ENCODE assay signal across 34 mouse cellular contexts in genomic region chr8:85132335-85132734, GRCm38 (mm10). TPM values are rescaled to one million over a fixed set of nuclear protein-coding genes. Genes with fewer than 3 reads are reported as not detected.
DNase-seq lines count a peak whose midpoint lies in the region; ATAC-seq and TF ChIP-seq lines count a peak whose summit lies in the region.
"Had no signal": no experiment of that assay in that cellular context is flagged by ENCODE, and none has a peak within 500 bp of the region (broad histone marks: within the 10 kb centered on the region; RNA-seq: fewer than 3 reads in every experiment).

No protein-coding gene starts in this region.

- no peak for TF ChIP-seq POLR2A in kidney, adult 2 months (IDR thresholded peaks at IDR 0.05; ENCODE audit: low read depth, low read length)

- H3K27me3 ChIP-seq in kidney, adult 2 months (replicated peaks; ENCODE audit: control insufficient read depth, insufficient read depth, low read length) = no peaks in the 10 kb centered on the region
- no peaks in the 10 kb centered on the region for H3K27me3 ChIP-seq in intestine, embryonic 15.5 days (replicated peaks)
- peaks cover 12% of the 10 kb centered on the region for H3K27me3 ChIP-seq in embryonic facial prominence, embryonic 10.5 days (replicated peaks; ENCODE audit: low read depth, poor library complexity, severe bottlenecking)
- H3K27me3 ChIP-seq: limb, embryonic 15.5 days; lung, embryonic 15.5 days had no signal

- no peak overlapping the region for H3K4me2 ChIP-seq in intestine, embryonic 15.5 days (replicated peaks)
- H3K4me2 ChIP-seq: forebrain, embryonic 13.5 days; hindbrain, embryonic 14.5 days; limb, embryonic 15.5 days; lung, embryonic 15.5 days had no signal

- peak; percentile 80 for ATAC-seq in intestine, embryonic 15.5 days
- ATAC-seq: forebrain, embryonic 13.5 days had no signal

- no peak overlapping the region for H3K4me3 ChIP-seq in kidney, adult 2 months (ENCODE audit: insufficient read depth, low read depth, low read length)
- H3K4me3 ChIP-seq in intestine, embryonic 15.5 days (replicated peaks) = no peak overlapping the region
- no peak overlapping the region for H3K4me3 ChIP-seq in embryonic facial prominence, embryonic 10.5 days
- H3K4me3 ChIP-seq: forebrain, embryonic 13.5 days; gastrocnemius, adult 2 months; limb, embryonic 15.5 days; lung, embryonic 15.5 days had no signal

- H3K9me3 ChIP-seq in intestine, embryonic 15.5 days = no peaks in the 10 kb centered on the region
- H3K9me3 ChIP-seq in embryonic facial prominence, embryonic 10.5 days = no peaks in the 10 kb centered on the region
- H3K9me3 ChIP-seq: forebrain, embryonic 13.5 days; limb, embryonic 15.5 days; lung, embryonic 15.5 days had no signal

- no peaks in the 10 kb centered on the region for H3K4me1 ChIP-seq in kidney, adult 2 months (ENCODE audit: control insufficient read depth, insufficient read depth, low read length)
- H3K4me1 ChIP-seq in intestine, embryonic 15.5 days (replicated peaks) = peaks cover 2% of the 10 kb centered on the region; the same call in 1 of the 2 replicates
- no peaks in the 10 kb centered on the region for H3K4me1 ChIP-seq in embryonic facial prominence, embryonic 10.5 days
- H3K4me1 ChIP-seq: forebrain, embryonic 13.5 days; limb, embryonic 15.5 days; lung, embryonic 15.5 days had no signal

- no peak for TF ChIP-seq CTCF in kidney, adult 2 months (conservative IDR thresholded peaks at IDR 0.05; ENCODE audit: insufficient read depth, insufficient read length, low read depth, low read length)

- H3K36me3 ChIP-seq in kidney, adult 2 months (ENCODE audit: control insufficient read depth, insufficient read depth, low read length) = no peaks in the 10 kb centered on the region
- H3K36me3 ChIP-seq in intestine, embryonic 15.5 days = no peaks in the 10 kb centered on the region
- no peaks in the 10 kb centered on the region for H3K36me3 ChIP-seq in embryonic facial prominence, embryonic 10.5 days (replicated peaks)
- H3K36me3 ChIP-seq: limb, embryonic 15.5 days; lung, embryonic 15.5 days had no signal

- no peak overlapping the region for H3K9ac ChIP-seq in intestine, embryonic 15.5 days
- H3K9ac ChIP-seq: forebrain, embryonic 13.5 days; hindbrain, embryonic 14.5 days; limb, embryonic 15.5 days; lung, embryonic 15.5 days had no signal

- WGBS in kidney, adult 2 months = 87% methylated on average over 1 of the region's 1 CpGs
- 83% methylated on average over 1 of the region's 1 CpGs for WGBS in intestine, embryonic 15.5 days
- 92% methylated on average over 1 of the region's 1 CpGs for WGBS in embryonic facial prominence, embryonic 10.5 days

- peak overlapping the region; percentile 38; the same call in 1 of the 2 replicates for H3K27ac ChIP-seq in kidney, adult 2 months (ENCODE audit: insufficient read depth, low read depth, low read length)
- H3K27ac ChIP-seq in intestine, embryonic 15.5 days = no peak overlapping the region
- H3K27ac ChIP-seq in embryonic facial prominence, embryonic 10.5 days (replicated peaks) = no peak overlapping the region
- H3K27ac ChIP-seq: forebrain, embryonic 13.5 days; gastrocnemius, adult 2 months; hindbrain, embryonic 14.5 days; limb, embryonic 15.5 days; lung, embryonic 15.5 days had no signal

- DNase-seq in kidney, adult 2 months = no peak
- DNase-seq in kidney, adult 9 months = no peak
- peak; percentile 93 for DNase-seq in 3T3-L1 (ENCODE audit: low read depth, low spot score)
- peak; percentile 21 for DNase-seq in adrenal gland, adult 8-10 months
- DNase-seq in embryonic facial prominence, embryonic 10.5 days (ENCODE audit: low spot score) = no peak
- DNase-seq in cerebellum, postnatal 14 days = no peak
- DNase-seq in urinary bladder, adult 2 months (ENCODE audit: low spot score) = no peak
- DNase-seq: cerebellum, adult 18-20 months; cerebellum, postnatal 36 days; embryo, embryonic 11 days; gastrocnemius, adult 2 months; heart, postnatal 4 days; kidney, postnatal 4 days; lung, postnatal 4 days; midbrain, embryonic 14.5 days; right cerebral cortex, postnatal 14 days; thymus, postnatal 14 days had no signal

RNA-seq across cellular contexts. Expression of gene Zfp791, which starts 9.4 kb away (rescaled TPM):
- 0.76 and 0.84 TPM in 2 replicates for polyA plus RNA-seq in kidney, adult 2 months (2012; rRNA removed)
- total RNA-seq in adrenal gland, adult 8-10 months (2022) = 1 to 10 TPM; 1.7 to 2.4 (median 1.9) TPM
- 2.7 TPM in 2 replicates for polyA plus RNA-seq in intestine, embryonic 15.5 days (2015; fragmentation: Nextera tagmentation; extraction: Ambion mirVana)
- polyA plus RNA-seq in embryonic facial prominence, embryonic 10.5 days (2016; fragmentation: Nextera tagmentation; extraction: Ambion mirVana) = 1.6 and 1.9 TPM in 2 replicates
- polyA plus RNA-seq in urinary bladder, adult 2 months (2012; rRNA removed) = 3.9 and 4.3 TPM in 2 replicates
- total RNA-seq: megakaryocyte-erythroid progenitor cell, adult 5-6 weeks had no signal

RNA-seq across cellular contexts. Expression of gene Cks1brt, which starts 19.4 kb away (rescaled TPM):
- polyA plus RNA-seq in kidney, adult 2 months (2012; rRNA removed) = not detected in 2 replicates
- total RNA-seq in adrenal gland, adult 8-10 months (2022) = not detected
- polyA plus RNA-seq in intestine, embryonic 15.5 days (2015; fragmentation: Nextera tagmentation; extraction: Ambion mirVana) = not detected in 2 replicates
- not detected in 2 replicates for polyA plus RNA-seq in embryonic facial prominence, embryonic 10.5 days (2016; fragmentation: Nextera tagmentation; extraction: Ambion mirVana)
- polyA plus RNA-seq in urinary bladder, adult 2 months (2012; rRNA removed) = not detected in 2 replicates
- total RNA-seq: gastrocnemius, adult 2 months; gastrocnemius, postnatal 4 days; heart, postnatal 4 days; left cerebral cortex, postnatal 36 days; megakaryocyte-erythroid progenitor cell, adult 5-6 weeks had no signal
- polyA plus RNA-seq: C2C12; embryonic facial prominence, embryonic 14.5 days; forebrain, embryonic 13.5 days; frontal cortex, adult 2 months; heart, embryonic 16.5 days; hindbrain, embryonic 14.5 days; intestine, embryonic 14.5 days; kidney, embryonic 16.5 days; limb, embryonic 15.5 days; lung, embryonic 15.5 days; midbrain, embryonic 14.5 days; neural tube, embryonic 11.5 days; spleen, adult 2 months; testis, adult 2 months had no signal

RNA-seq across cellular contexts. Expression of gene Man2b1, which starts 49.3 kb away (rescaled TPM):
- polyA plus RNA-seq in kidney, adult 2 months (2012; rRNA removed) = 111 and 116 TPM in 2 replicates
- total RNA-seq in adrenal gland, adult 8-10 months (2022) = 10 to 100 TPM; 53.4 to 60.8 (median 54.3) TPM
- 55.4 and 55.7 TPM in 2 replicates for polyA plus RNA-seq in intestine, embryonic 15.5 days (2015; fragmentation: Nextera tagmentation; extraction: Ambion mirVana)
- 26.1 and 27.2 TPM in 2 replicates for polyA plus RNA-seq in embryonic facial prominence, embryonic 10.5 days (2016; fragmentation: Nextera tagmentation; extraction: Ambion mirVana)
- 72.9 and 74.8 TPM in 2 replicates for polyA plus RNA-seq in urinary bladder, adult 2 months (2012; rRNA removed)

RNA-seq across cellular contexts. Expression of gene Wdr83, which starts 51.2 kb away (rescaled TPM):
- polyA plus RNA-seq in kidney, adult 2 months (2012; rRNA removed) = 33.7 and 37.7 TPM in 2 replicates
- total RNA-seq in adrenal gland, adult 8-10 months (2022) = 10 to 100 TPM; 22.6 to 30.1 (median 29.2) TPM
- polyA plus RNA-seq in intestine, embryonic 15.5 days (2015; fragmentation: Nextera tagmentation; extraction: Ambion mirVana) = 35.7 and 42.9 TPM in 2 replicates
- polyA plus RNA-seq in embryonic facial prominence, embryonic 10.5 days (2016; fragmentation: Nextera tagmentation; extraction: Ambion mirVana) = 64.3 and 65.8 TPM in 2 replicates
- 35.8 and 45.7 TPM in 2 replicates for polyA plus RNA-seq in urinary bladder, adult 2 months (2012; rRNA removed)

RNA-seq across cellular contexts. Expression of gene Wdr83os, which starts 51.8 kb away (rescaled TPM):
- polyA plus RNA-seq in kidney, adult 2 months (2012; rRNA removed) = 141 and 157 TPM in 2 replicates
- total RNA-seq in adrenal gland, adult 8-10 months (2022) = 10 to 100 TPM; 76.0 to 87.7 (median 81.1) TPM
- polyA plus RNA-seq in intestine, embryonic 15.5 days (2015; fragmentation: Nextera tagmentation; extraction: Ambion mirVana) = 133 and 151 TPM in 2 replicates
- polyA plus RNA-seq in embryonic facial prominence, embryonic 10.5 days (2016; fragmentation: Nextera tagmentation; extraction: Ambion mirVana) = 126 and 127 TPM in 2 replicates
- 95.6 and 103 TPM in 2 replicates for polyA plus RNA-seq in urinary bladder, adult 2 months (2012; rRNA removed)

Comparison
In these comparisons a context has a peak if more than half of its experiments do, and no peak if none do; other contexts are left out.
1. DNase-seq: peak in 3T3-L1 (single experiment) and adrenal gland, adult 8-10 months (single experiment); none in kidney, adult 2 months (single experiment), kidney, adult 9 months (single experiment), embryonic facial prominence, embryonic 10.5 days (single experiment), cerebellum, postnatal 14 days (0 of 2) and urinary bladder, adult 2 months (single experiment).